Mouse (Mus musculus) megakaryocyte-erythroid progenitor cell, adult 5-6 weeks (primary cell): ENCODE measurements around the gene Cnn2. TPM values are rescaled to one million over a fixed set of nuclear protein-coding genes. Genes with fewer than 3 reads are reported as not detected.

Source experiments
- ATAC-seq: replicated peaks from 2 replicates; pipeline ENCODE4 v1.8.0; 2016; ENCODE audit warnings: mild to moderate bottlenecking, inconsistent platforms; ENCODE audit not compliant: severe bottlenecking, poor library complexity, low FRiP score, low TSS enrichment
- total RNA-seq, 2 experiments: library from RNA; stranded (forward) in 1 of 2; stranded (reverse) in 1 of 2; fragments of 200-1000, 215-1000 nt in 1 of 2; fragments of >200 nt in 1 of 2; fragmentation: Nextera tagmentation in 1 of 2; gene quantifications; 2 replicates each; pipeline ENCODE4 v1.2.3; 2014 to 2017

Gene Cnn2
- total RNA-seq, 2 experiments from 2014 or later, result 13.8 to 18.0 TPM

GRCm38 (mm10) chr10:79968181-79968580 lies 20.2 kb upstream of the Cnn2 start:
- no peak for ATAC-seq

GRCm38 (mm10) chr10:79969124-79969568 lies 19.2 kb upstream of the Cnn2 start:
- ATAC-seq, result no peak

GRCm38 (mm10) chr10:79970415-79971182 lies 17.8 kb upstream of the Cnn2 start, which contains the start of gene Grin3b:
TSS of gene Grin3b (plus strand) at chr10:79970715.
- ATAC-seq, result no peak

DNA sequence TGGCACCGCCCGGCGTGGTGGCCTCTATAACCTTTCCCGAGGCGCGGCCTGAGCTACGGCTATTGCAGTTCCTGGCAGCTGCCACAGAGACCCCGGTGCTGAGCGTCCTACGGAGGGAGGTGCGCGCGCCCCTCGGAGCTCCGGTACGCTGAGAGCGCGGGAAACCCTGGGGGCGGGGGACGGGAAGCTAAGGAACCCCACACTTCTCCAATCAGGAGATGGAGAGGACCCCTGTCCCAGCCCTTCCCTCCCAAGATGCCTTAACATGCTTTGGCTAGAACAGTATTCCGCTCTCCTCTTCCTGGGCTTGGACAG lies 17.2 kb upstream of the Cnn2 start:
- ATAC-seq, result no peak

DNA sequence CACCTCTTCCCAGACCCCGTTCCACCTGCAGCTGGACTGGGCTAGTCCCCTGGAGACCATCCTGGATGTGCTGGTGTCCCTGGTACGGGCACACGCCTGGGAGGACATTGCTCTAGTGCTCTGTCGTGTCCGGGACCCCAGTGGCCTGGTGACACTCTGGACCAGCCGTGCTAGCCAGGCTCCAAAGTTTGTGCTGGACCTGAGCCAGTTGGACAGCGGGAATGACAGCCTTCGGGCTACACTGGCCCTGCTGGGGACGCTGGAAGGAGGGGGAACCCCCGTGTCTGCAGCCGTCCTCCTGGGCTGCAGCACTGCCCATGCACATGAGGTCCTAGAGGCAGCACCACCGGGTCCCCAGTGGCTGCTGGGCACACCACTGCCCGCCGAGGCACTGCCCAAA lies 15.6 kb upstream of the Cnn2 start:
- no peak for ATAC-seq

GRCm38 (mm10) chr10:79974087-79974486 lies 14.3 kb upstream of the Cnn2 start:
- no peak for ATAC-seq

GRCm38 (mm10) chr10:79974668-79975067 lies 13.7 kb upstream of the Cnn2 start:
- no peak for ATAC-seq

DNA sequence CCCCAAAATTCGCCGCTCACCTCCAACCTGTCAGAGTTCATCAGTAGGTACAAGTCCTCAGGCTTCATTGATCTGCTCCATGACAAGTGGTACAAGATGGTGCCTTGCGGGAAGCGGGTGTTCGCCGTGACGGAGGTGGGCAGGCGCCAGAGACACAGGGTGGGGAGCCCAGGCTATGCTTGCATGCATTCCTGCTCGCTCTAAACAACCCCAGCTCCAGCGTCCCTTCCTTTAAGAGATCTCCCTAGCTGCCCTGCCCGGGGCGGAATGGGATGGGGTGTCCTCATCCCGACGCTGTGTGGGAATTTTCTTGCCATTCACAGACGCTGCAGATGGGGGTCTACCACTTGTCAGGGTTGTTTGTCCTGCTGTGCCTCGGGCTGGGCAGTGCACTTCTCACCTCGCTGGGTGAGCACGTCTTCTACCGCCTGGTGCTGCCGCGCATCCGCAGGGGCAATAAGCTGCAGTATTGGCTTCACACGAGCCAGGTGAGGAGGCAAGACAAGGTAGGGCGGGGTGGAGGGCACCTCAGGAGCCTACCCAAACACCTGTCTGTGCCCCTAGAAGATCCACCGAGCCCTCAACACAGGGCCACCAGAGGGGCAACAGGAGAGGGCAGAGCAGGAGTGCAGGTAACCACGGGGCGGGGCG lies 12.2 kb upstream of the Cnn2 start:
- no peak for ATAC-seq

GRCm38 (mm10) chr10:79976722-79977107 lies 11.7 kb upstream of the Cnn2 start:
- ATAC-seq, result no peak

GRCm38 (mm10) chr10:79977324-79977723 lies 11.1 kb upstream of the Cnn2 start:
- no peak for ATAC-seq

DNA sequence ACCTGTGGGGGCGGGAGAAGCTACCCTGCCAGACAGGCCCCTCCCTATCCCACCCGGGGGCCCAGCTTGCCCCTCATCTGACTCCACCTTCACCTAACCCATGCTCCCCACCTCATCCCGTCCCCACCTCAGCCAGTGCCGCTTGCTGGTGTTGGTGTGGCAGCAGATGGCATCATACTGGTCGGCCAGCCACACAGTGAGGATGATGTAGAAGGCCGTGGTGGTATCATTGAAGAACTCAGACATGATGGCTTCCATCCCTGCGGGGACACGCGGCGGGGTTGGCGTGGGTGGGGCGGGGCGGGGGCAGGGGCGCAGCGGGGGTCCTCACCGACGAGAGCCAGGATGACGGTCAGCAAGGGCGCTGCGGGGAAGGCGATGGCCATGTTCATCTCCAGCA lies 10.3 kb upstream of the Cnn2 start:
- ATAC-seq, result no peak

- no peak for ATAC-seq
These were observed 8.8 kb upstream of the Cnn2 start for GRCm38 (mm10) chr10:79979401-79980155.

DNA sequence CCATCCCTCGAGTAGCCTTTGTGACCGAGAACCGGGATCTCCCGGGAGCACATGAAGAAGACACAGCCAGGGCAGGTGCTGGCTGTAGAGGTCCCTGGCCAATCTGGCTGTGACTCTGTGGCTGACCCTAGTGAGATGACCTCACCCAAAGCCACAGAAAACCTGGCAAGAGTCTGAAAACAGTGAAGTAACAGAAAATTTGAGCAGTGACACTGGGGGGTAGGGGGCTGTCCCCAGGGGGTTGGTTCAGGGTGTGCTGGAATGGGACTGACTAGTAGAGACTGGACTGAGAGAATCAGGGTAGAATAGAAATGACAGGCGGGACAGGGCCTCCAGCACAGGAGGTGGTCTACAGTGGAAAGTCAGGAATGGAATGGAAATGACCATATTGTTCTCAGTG lies 5.2 kb upstream of the Cnn2 start:
- no peak for ATAC-seq

DNA sequence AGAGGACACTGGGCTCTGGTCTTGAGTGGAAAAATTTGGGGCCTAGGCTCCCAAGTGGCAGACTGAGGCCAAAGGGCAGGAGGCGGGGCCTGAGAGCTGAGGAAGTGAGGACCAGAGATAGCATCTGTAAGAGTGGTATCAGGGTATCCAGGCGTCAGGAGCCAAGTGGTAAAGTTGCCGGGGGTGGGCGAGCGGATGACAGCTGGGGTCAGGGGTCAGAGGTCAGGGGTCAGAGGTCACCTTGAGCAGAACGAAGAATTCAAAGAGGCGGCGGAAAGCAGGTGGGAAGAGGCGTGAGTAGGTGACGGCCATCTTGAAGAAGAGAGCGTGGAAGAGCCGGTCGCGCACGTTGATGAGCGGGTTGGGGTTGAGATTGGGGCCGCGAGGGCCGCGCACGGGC lies 4.7 kb upstream of the Cnn2 start:
- ATAC-seq, result no peak

GRCm38 (mm10) chr10:79984195-79984816 lies 4.1 kb upstream of the Cnn2 start, which contains the start of gene Tmem259:
TSS of gene Tmem259 (minus strand) at chr10:79984330.
- ATAC-seq, result peak; percentile 55

GRCm38 (mm10) chr10:79984871-79985270 lies 3.5 kb upstream of the Cnn2 start:
- ATAC-seq, result peak; percentile 79

GRCm38 (mm10) chr10:79985334-79986231 lies 2.8 kb upstream of the Cnn2 start:
- peak; percentile 7; the same call in 1 of the 2 replicates for ATAC-seq

DNA sequence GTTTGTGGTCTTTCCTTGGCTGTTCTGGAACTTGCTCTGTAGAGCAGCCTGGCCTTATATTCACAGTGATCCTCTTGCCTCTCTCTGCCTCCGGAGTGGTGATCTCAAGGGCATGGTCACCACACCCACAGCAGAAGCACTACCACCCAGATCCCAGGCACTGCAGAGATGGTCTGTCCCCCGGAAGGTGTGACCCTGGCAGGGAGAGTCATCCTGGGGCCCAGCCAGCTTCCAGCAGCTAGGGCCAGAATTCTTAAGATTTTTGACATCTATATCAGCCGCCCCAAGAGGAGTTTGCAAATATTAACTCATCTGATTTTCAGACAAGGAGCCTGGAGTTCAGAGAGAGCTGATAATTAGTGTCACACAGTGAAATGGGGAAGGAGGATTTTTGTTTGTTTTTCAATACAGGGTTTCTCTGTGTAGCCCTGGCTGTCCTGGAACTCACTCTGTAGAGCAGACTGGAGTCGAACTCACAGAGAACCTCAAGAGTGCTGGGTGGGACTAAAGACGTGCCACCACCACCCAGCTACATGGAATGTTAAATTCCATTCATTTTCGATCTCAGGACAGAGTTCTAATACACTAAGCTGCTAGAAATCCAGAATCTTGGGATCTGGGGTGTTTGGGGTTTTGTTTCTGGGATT lies 2.0 kb upstream of the Cnn2 start:
- no peak for ATAC-seq
